Mouse (Mus musculus): ENCODE measurements around the gene Ak8. TPM values are rescaled to one million over a fixed set of nuclear protein-coding genes. Genes with fewer than 3 reads are reported as not detected.
A peak's percentile ranks its signal among the peaks of the same experiment; 100 is the strongest.

Gene Ak8
- polyA plus RNA-seq, 1 experiment from 2014 or later, result 0.97 TPM

DNA sequence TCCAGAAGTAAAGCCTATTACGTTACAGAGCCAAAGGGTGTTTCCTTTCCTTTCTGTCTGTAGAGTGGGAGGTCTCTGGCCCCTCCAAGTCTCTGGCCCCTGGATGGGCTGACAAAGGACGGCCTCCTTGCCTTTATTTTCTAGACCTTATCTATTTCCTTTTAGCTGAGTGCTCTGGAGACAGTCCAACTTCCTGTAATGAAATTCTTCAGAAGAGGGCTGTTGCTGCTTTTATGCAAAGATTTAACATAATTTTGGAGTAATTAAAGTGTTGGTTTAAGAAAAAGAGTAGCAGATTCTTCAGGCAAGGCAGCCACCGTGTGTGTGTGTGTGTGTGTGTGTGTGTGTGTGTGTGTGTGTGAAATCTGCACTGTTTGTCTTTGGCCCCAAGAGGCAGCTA lies 98.4 kb downstream of the Ak8 start:
- Histone ChIP-seq H3K27ac (0 out of 2 replicates have a peak overlapping the region, but pooled peaks have one; percentile 23), H3K27me3 (peaks cover 17% of the 10 kb centered on the region; the same call in 1 of the 2 replicates), H3K36me3 (no peaks in the 10 kb centered on the region), H3K4me3 (no peak overlapping the region), H3K9me3 (no peaks in the 10 kb centered on the region), H3K4me2 (replicated peaks) (no peak overlapping the region), H3K9ac (no peak overlapping the region), H3K4me1 (peaks cover 16% of the 10 kb centered on the region)
- ATAC-seq (ENCODE audit: insufficient number of reproducible peaks, insufficient read depth, low FRiP score, low TSS enrichment), result no peak
- 37% methylated on average over 3 of the region's 3 CpGs for WGBS

GRCm38 (mm10) chr2:28799575-28799974 lies 99.6 kb downstream of the Ak8 start:
- Histone ChIP-seq H3K27me3 (peaks cover 17% of the 10 kb centered on the region; the same call in 1 of the 2 replicates), H3K27ac (no peak overlapping the region), H3K9ac (no peak overlapping the region), H3K4me1 (peaks cover 16% of the 10 kb centered on the region), H3K4me2 (replicated peaks) (no peak overlapping the region), H3K4me3 (no peak overlapping the region), H3K9me3 (no peaks in the 10 kb centered on the region), H3K36me3 (no peaks in the 10 kb centered on the region)
- WGBS, result 47% methylated on average over 2 of the region's 2 CpGs
- no peak for ATAC-seq (ENCODE audit: insufficient number of reproducible peaks, insufficient read depth, low FRiP score, low TSS enrichment)

- Histone ChIP-seq H3K36me3 (no peaks in the 10 kb centered on the region), H3K4me3 (no peak overlapping the region), H3K9ac (no peak overlapping the region), H3K27ac (no peak overlapping the region), H3K4me1 (no peaks in the 10 kb centered on the region), H3K9me3 (no peaks in the 10 kb centered on the region), H3K27me3 (peaks cover 4% of the 10 kb centered on the region; the same call in 1 of the 2 replicates), H3K4me2 (replicated peaks) (no peak overlapping the region)
- 91% methylated on average over 7 of the region's 7 CpGs for WGBS
- no peak for ATAC-seq (ENCODE audit: insufficient number of reproducible peaks, insufficient read depth, low FRiP score, low TSS enrichment)
These were observed 103.4 kb downstream of the Ak8 start for GRCm38 (mm10) chr2:28803406-28803805.

DNA sequence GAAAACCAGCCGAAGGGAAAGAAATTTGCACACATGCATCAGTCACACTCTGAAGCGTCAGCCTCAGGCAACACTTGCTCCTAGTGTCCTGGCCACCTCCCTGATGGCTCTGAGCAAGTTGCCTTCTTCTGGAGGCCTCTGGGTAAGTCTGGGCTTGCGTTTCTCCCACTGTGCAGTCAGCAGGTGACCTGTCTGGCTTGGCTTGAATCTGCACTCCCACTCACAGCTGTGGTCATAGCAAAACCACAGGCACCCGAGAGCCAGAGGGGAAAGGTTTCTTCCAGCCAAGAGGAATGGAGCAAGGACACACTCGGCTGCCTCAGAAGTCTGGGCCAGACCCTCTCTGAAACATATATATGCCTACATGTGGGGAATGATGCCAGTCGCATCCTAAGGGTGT lies 108.9 kb downstream of the Ak8 start:
- 71% methylated on average over 6 of the region's 6 CpGs for WGBS
- no peak overlapping the region for H3K27ac ChIP-seq
- ATAC-seq (ENCODE audit: insufficient number of reproducible peaks, insufficient read depth, low FRiP score, low TSS enrichment), result no peak
- no peak overlapping the region for H3K4me3 ChIP-seq
- H3K4me1 ChIP-seq, result no peaks in the 10 kb centered on the region
- no peaks in the 10 kb centered on the region for H3K27me3 ChIP-seq
- H3K9ac ChIP-seq, result no peak overlapping the region
- no peak overlapping the region for H3K4me2 ChIP-seq (replicated peaks)
- H3K36me3 ChIP-seq, result no peaks in the 10 kb centered on the region
- H3K9me3 ChIP-seq, result no peaks in the 10 kb centered on the region

- Histone ChIP-seq H3K36me3 (no peaks in the 10 kb centered on the region), H3K4me2 (replicated peaks) (no peak overlapping the region), H3K4me3 (no peak overlapping the region), H3K9me3 (no peaks in the 10 kb centered on the region), H3K27me3 (no peaks in the 10 kb centered on the region), H3K4me1 (no peaks in the 10 kb centered on the region), H3K27ac (no peak overlapping the region), H3K9ac (no peak overlapping the region)
- ATAC-seq (ENCODE audit: insufficient number of reproducible peaks, insufficient read depth, low FRiP score, low TSS enrichment), result no peak
- WGBS, result 45% methylated on average over 5 of the region's 5 CpGs
These were observed 110.5 kb downstream of the Ak8 start for GRCm38 (mm10) chr2:28810260-28811013.

- WGBS, result 78% methylated on average over 4 of the region's 4 CpGs
- H3K9ac ChIP-seq, result no peak overlapping the region
- H3K9me3 ChIP-seq, result no peaks in the 10 kb centered on the region
- no peak overlapping the region for H3K4me3 ChIP-seq
- H3K36me3 ChIP-seq, result peaks cover 15% of the 10 kb centered on the region
- no peaks in the 10 kb centered on the region for H3K4me1 ChIP-seq
- ATAC-seq (ENCODE audit: insufficient number of reproducible peaks, insufficient read depth, low FRiP score, low TSS enrichment), result no peak
- H3K27me3 ChIP-seq, result no peaks in the 10 kb centered on the region
- H3K27ac ChIP-seq, result no peak overlapping the region
- no peak overlapping the region for H3K4me2 ChIP-seq (replicated peaks)
These were observed 118.9 kb downstream of the Ak8 start for GRCm38 (mm10) chr2:28818866-28819265.

DNA sequence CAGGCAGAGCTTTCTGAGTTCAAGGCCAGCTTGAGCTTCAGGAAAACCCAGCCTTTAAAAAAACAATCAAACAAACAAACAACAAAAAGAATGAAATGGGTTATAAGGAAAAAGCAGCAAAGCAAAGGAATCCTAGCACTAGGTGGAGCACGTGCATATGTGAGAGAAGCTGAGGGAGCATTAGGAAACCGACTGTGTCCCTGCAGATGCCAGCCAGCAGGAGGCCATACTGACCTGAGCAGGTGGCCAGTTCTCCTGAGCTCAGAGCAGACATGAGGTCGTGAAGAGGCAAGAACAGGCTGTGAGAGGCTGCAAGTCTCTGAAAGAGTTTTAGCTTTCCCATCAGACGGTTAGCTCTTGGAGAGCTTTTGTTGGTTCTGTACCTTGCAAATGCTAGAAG lies 129.3 kb downstream of the Ak8 start:
- no peak overlapping the region for H3K9ac ChIP-seq
- no peak for ATAC-seq (ENCODE audit: insufficient number of reproducible peaks, insufficient read depth, low FRiP score, low TSS enrichment)
- no peaks in the 10 kb centered on the region for H3K9me3 ChIP-seq
- no peak overlapping the region for H3K4me2 ChIP-seq (replicated peaks)
- H3K36me3 ChIP-seq, result peaks cover 88% of the 10 kb centered on the region
- no peaks in the 10 kb centered on the region for H3K27me3 ChIP-seq
- H3K4me1 ChIP-seq, result no peaks in the 10 kb centered on the region
- no peak overlapping the region for H3K27ac ChIP-seq
- no peak overlapping the region for H3K4me3 ChIP-seq
- 49% methylated on average over 4 of the region's 4 CpGs for WGBS

GRCm38 (mm10) chr2:28836181-28836940 lies 136.4 kb downstream of the Ak8 start:
- Histone ChIP-seq H3K9ac (no peak overlapping the region), H3K4me2 (replicated peaks) (no peak overlapping the region), H3K36me3 (peaks cover 33% of the 10 kb centered on the region), H3K27ac (no peak overlapping the region), H3K9me3 (no peaks in the 10 kb centered on the region), H3K27me3 (no peaks in the 10 kb centered on the region), H3K4me3 (no peak overlapping the region), H3K4me1 (peaks cover 21% of the 10 kb centered on the region)
- ATAC-seq (ENCODE audit: insufficient number of reproducible peaks, insufficient read depth, low FRiP score, low TSS enrichment), result no peak
- 73% methylated on average over 3 of the region's 3 CpGs for WGBS

- no peaks in the 10 kb centered on the region for H3K27me3 ChIP-seq
These were observed 139.7 kb downstream of the Ak8 start for GRCm38 (mm10) chr2:28839501-28840221.

GRCm38 (mm10) chr2:28840222-28840951 lies 140.4 kb downstream of the Ak8 start, which contains the start of the genes Gtf3c4 and Ddx31:
Gene Gtf3c4, minus strand, starts transcription at chr2:28840360.
Gene Ddx31, plus strand, starts transcription at chr2:28840406.
- Histone ChIP-seq H3K27me3 (no peaks in the 10 kb centered on the region), H3K9me3 (no peaks in the 10 kb centered on the region), H3K27ac (peak within 1 kb of the TSS; percentile 90), H3K4me3 (peak within 1 kb of the TSS; percentile 99), H3K4me1 (peaks cover 29% of the 10 kb centered on the region), H3K9ac (peak within 1 kb of the TSS; percentile 96), H3K36me3 (peaks cover 5% of the 10 kb centered on the region), H3K4me2 (replicated peaks) (peak within 1 kb of the TSS; percentile 94)
- ATAC-seq (ENCODE audit: insufficient number of reproducible peaks, insufficient read depth, low FRiP score, low TSS enrichment), result peak; percentile 96
- under 1% methylated on average over 63 of the region's 63 CpGs for whole genome bisulfite sequencing

More at GRCm38 (mm10) chr2:28839501-28840221, 139.7 kb downstream of the Ak8 start:
- WGBS, result under 1% methylated on average over 53 of the region's 53 CpGs
- Histone ChIP-seq H3K4me2 (replicated peaks) (peak overlapping the region; percentile 94), H3K9ac (peak overlapping the region; percentile 96), H3K4me1 (peaks cover 29% of the 10 kb centered on the region), H3K36me3 (peaks cover 6% of the 10 kb centered on the region), H3K27ac (peak overlapping the region; percentile 90), H3K4me3 (peak overlapping the region; percentile 99), H3K9me3 (no peaks in the 10 kb centered on the region)
- peak; percentile 24; the same call in 1 of the 2 replicates for ATAC-seq (ENCODE audit: insufficient number of reproducible peaks, insufficient read depth, low FRiP score, low TSS enrichment)

DNA sequence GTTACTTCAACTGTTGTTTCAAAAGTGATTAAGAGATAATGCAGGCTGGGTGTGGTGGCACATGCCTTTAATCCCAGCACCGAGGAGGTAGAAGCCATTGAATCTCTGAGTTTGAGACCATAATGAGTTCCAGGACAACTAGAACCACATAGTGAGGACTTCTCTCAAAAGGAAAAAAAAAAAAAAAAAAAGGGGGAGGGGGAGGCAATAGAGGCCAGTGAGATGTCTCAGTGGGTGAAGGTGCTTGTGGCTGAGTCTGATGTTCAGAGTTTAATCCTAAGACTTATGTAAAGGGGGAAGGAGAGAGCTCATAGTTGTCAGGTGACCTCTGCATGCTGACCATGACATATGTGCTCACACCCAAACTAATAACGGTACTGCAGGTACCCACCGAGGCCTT lies 142.1 kb downstream of the Ak8 start:
- H3K9me3 ChIP-seq, result no peaks in the 10 kb centered on the region
- H3K9ac ChIP-seq, result 0 out of 2 replicates have a peak overlapping the region, but pooled peaks have one; percentile 96
- H3K4me1 ChIP-seq, result peaks cover 26% of the 10 kb centered on the region
- peaks cover 17% of the 10 kb centered on the region for H3K36me3 ChIP-seq
- peak overlapping the region; percentile 99; the same call in 1 of the 2 replicates for H3K4me3 ChIP-seq
- ATAC-seq (ENCODE audit: insufficient number of reproducible peaks, insufficient read depth, low FRiP score, low TSS enrichment), result no peak
- 66% methylated on average over 3 of the region's 3 CpGs for WGBS
- H3K27ac ChIP-seq, result no peak overlapping the region
- H3K4me2 ChIP-seq (replicated peaks), result peak overlapping the region; percentile 94
- H3K27me3 ChIP-seq, result no peaks in the 10 kb centered on the region
